Mouse (Mus musculus) thymus, adult 2 months (tissue): ENCODE data around the gene Igdcc3.

Experiments
- CTCF ChIP-seq: fragments of 200-500 bp; IDR thresholded peaks from 2 replicates; pipeline ENCODE4 v1.5.1; 2012; ENCODE audit warnings: mild to moderate bottlenecking, control low read depth, low read length, moderate library complexity, borderline replicate concordance; ENCODE audit not compliant: control insufficient read depth, poor library complexity, insufficient read depth; ENCODE audit errors: extremely low read depth
- POLR2A ChIP-seq: fragments of 200-500 bp; IDR thresholded peaks from 2 replicates; pipeline ENCODE4 v1.6.1; 2012; ENCODE audit warnings: mild to moderate bottlenecking, low read length, control low read depth, moderate library complexity; ENCODE audit not compliant: control insufficient read depth, poor library complexity, insufficient read depth; ENCODE audit errors: extremely low read depth

GRCm38 (mm10) chr9:65205049-65205815, 64.2 kb downstream of the Igdcc3 start:
- TF ChIP-seq CTCF: no peak
- TF ChIP-seq POLR2A: no peak
